Mouse (Mus musculus) megakaryocyte progenitor cell, adult 5-6 weeks (primary cell): ENCODE data around the gene Car6. TPM values are rescaled to one million over a fixed set of nuclear protein-coding genes. Genes with fewer than 3 reads are reported as not detected.

ENCODE experiments used
- ATAC-seq: replicated peaks from 2 replicates; pipeline ENCODE4 v1.8.0; 2016; ENCODE audit warnings: mild to moderate bottlenecking, moderate TSS enrichment, inconsistent platforms; ENCODE audit not compliant: poor library complexity
- total RNA-seq, 2 experiments: library from RNA; stranded (forward) in 1 of 2; stranded (reverse) in 1 of 2; fragments of 157-497, 149-512 nt in 1 of 2; fragments of 200-1000 nt in 1 of 2; gene quantifications; 2 replicates each; pipeline versions ENCODE4 v1.2.3 to v1.2.4; 2015 to 2017

Car6 gene
- total RNA-seq, 2 experiments from 2014 or later: 0.79 TPM; not detected in 1

- ATAC-seq: no peak
Observed at GRCm38 (mm10) chr4:150229747-150230390, 28.7 kb upstream of the Car6 start.

DNA sequence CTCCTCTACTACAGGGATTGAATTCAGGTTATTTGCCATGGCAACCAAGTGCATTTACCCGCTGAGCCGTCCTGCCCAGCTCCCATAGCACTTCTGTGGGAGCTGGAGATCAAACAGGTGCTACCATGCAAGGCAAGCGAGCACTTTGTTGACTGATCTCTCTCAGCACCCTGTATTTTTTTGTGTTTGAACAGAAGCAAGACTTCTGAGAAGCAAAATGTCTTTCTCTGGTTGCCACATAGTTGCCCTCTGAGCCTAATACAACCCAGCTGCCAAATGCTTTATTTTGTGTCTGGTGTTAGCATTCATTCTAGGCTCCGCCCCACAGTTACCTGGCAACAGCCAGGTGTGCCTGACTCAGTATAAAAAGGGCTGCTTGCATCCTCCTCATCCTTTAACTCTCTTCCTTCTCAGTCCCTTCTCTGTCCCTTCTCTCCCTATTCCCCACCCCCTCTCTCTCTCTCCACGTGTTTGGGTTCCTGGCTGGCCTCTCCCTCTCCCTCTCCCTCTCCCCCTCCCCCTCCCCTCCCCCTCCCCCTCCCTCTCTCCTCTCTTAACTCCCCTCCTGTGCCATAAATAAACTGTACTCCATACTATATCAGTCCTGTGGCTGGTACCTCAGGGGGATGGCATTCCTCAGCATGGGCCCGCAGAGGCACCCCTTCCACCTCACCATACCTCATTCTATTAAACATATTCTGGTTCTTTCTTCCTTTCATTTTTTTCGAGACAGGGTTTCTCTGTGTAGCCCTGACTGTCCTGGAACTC is 27.6 kb upstream of the Car6 start:
- no peak for ATAC-seq

- ATAC-seq: 0 out of 2 replicates have a peak, but pooled peaks have one; percentile 6
Observed at GRCm38 (mm10) chr4:150226818-150227688, 25.9 kb upstream of the Car6 start.

DNA sequence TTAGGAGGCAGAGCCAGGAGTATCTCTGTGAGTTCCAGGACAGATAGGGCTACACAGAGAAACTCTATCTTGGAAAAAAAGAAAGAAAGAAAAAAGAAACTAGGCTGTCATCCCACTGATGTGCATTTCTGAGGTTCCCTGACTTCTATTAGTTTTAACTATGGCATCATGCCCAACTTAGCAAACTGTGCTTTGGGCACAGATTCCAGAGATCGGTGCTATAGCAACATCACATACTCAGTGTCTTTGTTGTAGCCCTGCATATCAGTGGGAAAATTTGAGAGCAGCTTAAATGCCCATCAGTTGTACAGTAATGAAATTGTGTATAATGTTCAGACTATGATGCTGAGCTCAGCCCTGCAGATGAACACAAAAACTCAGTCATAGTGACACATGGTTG is 24.6 kb upstream of the Car6 start:
- ATAC-seq: no peak

GRCm38 (mm10) chr4:150223830-150224229 is 22.7 kb upstream of the Car6 start:
- ATAC-seq: no peak

GRCm38 (mm10) chr4:150221017-150221640 is 20.0 kb upstream of the Car6 start:
- ATAC-seq: no peak

DNA sequence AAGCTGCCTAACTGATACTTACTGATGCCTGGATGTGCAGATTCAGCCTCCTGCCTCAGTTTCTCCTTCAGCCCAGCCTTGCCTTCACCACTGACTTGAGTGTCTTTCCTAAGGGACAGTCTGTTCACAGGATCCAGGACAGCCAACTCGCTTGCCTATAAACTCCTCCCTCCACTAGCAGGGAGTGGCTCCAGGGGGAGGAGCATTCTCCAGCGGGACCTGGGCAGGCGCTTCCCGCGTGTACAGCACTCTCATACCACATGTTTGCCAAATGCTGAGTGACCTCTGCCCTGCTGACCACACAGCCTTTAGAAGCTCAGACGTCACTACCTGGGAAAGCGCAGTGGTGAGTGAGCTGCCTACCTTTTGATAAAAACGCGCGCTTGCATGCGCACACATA is 19.5 kb upstream of the Car6 start:
- peak; percentile 64 for ATAC-seq

GRCm38 (mm10) chr4:150219501-150220292 is 18.6 kb upstream of the Car6 start:
- peak; percentile 65 for ATAC-seq

- ATAC-seq: no peak
Observed at GRCm38 (mm10) chr4:150217935-150218334, 16.8 kb upstream of the Car6 start.

DNA sequence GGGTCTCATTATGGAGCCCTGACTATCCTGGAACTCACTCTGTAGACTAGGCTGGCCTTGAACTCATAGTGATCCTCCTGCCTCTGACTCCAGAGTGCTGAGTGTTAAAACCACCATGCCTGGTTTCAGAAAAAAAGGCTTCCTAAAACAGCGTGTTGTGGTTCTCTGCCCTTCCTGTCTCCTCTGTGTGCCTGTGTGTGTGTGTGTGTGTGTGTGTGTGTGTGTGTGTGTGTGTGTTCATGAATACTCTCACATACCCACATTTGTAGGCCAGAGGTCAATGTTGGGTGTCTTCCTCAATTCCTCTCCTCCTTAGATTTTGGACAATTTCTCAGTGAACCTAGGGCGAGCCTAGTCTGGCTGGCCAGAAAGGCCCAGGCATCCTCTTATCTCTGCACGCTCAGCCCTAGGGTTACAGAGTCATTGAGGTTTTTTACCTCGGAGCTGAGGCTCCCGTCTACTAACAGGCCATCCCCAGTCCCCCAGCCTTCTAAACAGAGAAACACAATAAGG is 16.0 kb upstream of the Car6 start:
- ATAC-seq: peak; percentile 11; the same call in 1 of the 2 replicates

DNA sequence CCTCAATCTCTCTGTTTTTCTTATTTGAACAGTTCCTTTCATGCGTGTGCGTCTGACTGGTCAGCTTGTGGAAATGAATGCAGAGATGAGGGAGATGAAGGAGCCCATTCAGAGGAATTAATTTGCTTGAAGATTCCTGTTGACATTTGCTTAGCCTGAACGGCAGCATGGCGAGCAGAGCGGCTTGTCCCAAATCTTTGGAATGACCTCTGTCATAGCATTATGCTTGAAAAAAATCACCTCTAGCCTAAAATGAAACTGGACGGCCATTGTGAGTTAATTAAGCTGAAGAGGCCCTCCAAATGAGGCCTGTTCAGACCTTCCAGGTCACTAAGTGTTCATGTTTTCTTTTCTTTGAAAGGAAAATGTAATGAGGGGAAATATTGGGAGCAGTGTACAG is 15.3 kb upstream of the Car6 start:
- ATAC-seq: no peak

DNA sequence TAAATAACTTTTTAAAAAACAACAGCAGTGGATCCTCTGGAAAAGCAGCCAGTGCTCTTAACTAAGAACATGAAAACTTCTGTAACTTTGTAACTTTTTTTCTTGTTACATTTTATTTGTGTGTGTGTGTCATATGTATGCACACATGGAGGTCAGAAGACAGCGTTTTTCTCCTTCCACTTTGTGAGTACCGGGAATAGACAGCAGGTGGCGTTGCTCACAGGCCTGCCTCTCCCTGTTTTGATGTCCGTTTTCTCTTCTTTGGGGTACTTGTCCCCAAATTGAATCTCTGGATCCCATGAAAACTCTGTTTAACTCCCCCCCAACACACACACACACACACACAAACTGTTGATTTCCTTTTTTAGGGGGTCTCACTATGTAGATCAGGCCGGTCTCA is 12.8 kb upstream of the Car6 start:
- no peak for ATAC-seq

- ATAC-seq: peak; percentile 88
Observed at GRCm38 (mm10) chr4:150212553-150212971, 11.4 kb upstream of the Car6 start.

GRCm38 (mm10) chr4:150211930-150212552 is 10.9 kb upstream of the Car6 start:
- ATAC-seq: 0 out of 2 replicates have a peak, but pooled peaks have one; percentile 13

DNA sequence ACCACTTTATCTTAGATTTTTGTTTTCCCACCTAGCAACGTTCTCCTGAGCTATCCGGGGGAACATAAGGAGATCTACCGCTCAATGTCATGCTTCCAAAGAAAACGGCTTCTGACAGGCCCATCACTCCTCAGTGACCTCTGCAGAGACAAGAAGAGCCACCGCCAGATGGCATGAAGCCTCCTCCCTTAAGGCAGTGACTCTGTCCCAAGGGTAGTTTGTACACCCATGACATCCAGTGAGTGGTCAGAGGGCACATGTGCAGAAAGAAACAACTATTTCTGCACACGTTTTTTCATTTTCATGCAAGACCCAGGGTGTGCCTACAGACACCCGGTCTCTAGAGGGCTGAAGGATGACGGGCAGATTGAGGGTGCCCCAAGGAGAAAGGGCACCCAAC is 9.2 kb upstream of the Car6 start:
- no peak for ATAC-seq

GRCm38 (mm10) chr4:150209751-150210150 is 8.6 kb upstream of the Car6 start:
- no peak for ATAC-seq

- ATAC-seq: no peak
Observed at GRCm38 (mm10) chr4:150204877-150205276, 3.7 kb upstream of the Car6 start.

- peak; percentile 95 for ATAC-seq
Observed at GRCm38 (mm10) chr4:150202702-150203101, 1.6 kb upstream of the Car6 start.

GRCm38 (mm10) chr4:150198268-150198667 is 2.9 kb downstream of the Car6 start:
- ATAC-seq: no peak
